Mouse (Mus musculus) neural tube, embryonic 10.5 days (tissue): ENCODE results near the gene Map1s.

Experiments
- DNase-seq: peaks from one replicate; pipeline ENCODE4 v3.0.0-alpha.2; 2017; ENCODE audit warnings: low spot score; ENCODE audit errors: extremely low spot score

Gene Map1s

GRCm38 (mm10) chr8:70941478-70941877 is 35.7 kb downstream of the Map1s start:
- no peak for DNase-seq

- no peak for DNase-seq
Measured at GRCm38 (mm10) chr8:70943187-70943586, 37.5 kb downstream of the Map1s start.

GRCm38 (mm10) chr8:70949847-70950246 is 44.1 kb downstream of the Map1s start:
- no peak for DNase-seq

- no peak for DNase-seq
Measured at GRCm38 (mm10) chr8:70960703-70961472, 55.2 kb downstream of the Map1s start.

GRCm38 (mm10) chr8:70964159-70964558 is 58.4 kb downstream of the Map1s start:
- peak; percentile 15 for DNase-seq

- no peak for DNase-seq
Measured at GRCm38 (mm10) chr8:70964861-70965260, 59.1 kb downstream of the Map1s start.
